Mouse (Mus musculus) ES-Bruce4 (cell line): ENCODE results near the gene Cep170. TPM values are rescaled to one million over a fixed set of nuclear protein-coding genes. Genes with fewer than 3 reads are reported as not detected.

ENCODE experiments used
- H3K27ac ChIP-seq: 2 replicates; pipeline ENCODE4 v1.5.1; 2012; ENCODE audit warnings: low read length, inconsistent platforms; ENCODE audit not compliant: insufficient read depth
- H3K27me3 ChIP-seq: 2 replicates; pipeline ENCODE4 v1.6.1; 2012; ENCODE audit warnings: mild to moderate bottlenecking, low read length, inconsistent platforms; ENCODE audit not compliant: control insufficient read depth, poor library complexity, insufficient read depth, severe bottlenecking
- H3K36me3 ChIP-seq: 2 replicates; pipeline ENCODE4 v1.6.1; 2012; ENCODE audit warnings: inconsistent platforms, mild to moderate bottlenecking, low read length, moderate library complexity; ENCODE audit not compliant: control insufficient read depth, poor library complexity, insufficient read depth, severe bottlenecking
- H3K4me1 ChIP-seq: one replicate; pipeline ENCODE4 v1.8.1; 2011; ENCODE audit warnings: low read length; ENCODE audit not compliant: control insufficient read depth, insufficient read depth
- H3K4me3 ChIP-seq: 2 replicates; pipeline ENCODE4 v1.5.1; 2011; ENCODE audit warnings: low read depth, mild to moderate bottlenecking, low read length
- H3K9ac ChIP-seq: 2 replicates; pipeline ENCODE4 v1.6.1; 2012; ENCODE audit warnings: low read depth, mild to moderate bottlenecking, inconsistent platforms; ENCODE audit not compliant: poor library complexity, severe bottlenecking
- H3K9me3 ChIP-seq: replicated peaks from 2 replicates; pipeline ENCODE4 v1.6.1; 2012; ENCODE audit warnings: mild to moderate bottlenecking, low read length, inconsistent platforms; ENCODE audit not compliant: control insufficient read depth, poor library complexity, insufficient read depth, severe bottlenecking
- CTCF ChIP-seq: IDR thresholded peaks from one replicate; pipeline ENCODE4 v1.8.1; 2011; ENCODE audit warnings: low read depth, low read length
- EP300 ChIP-seq: IDR thresholded peaks from 2 replicates; pipeline ENCODE4 v1.6.1; 2011; ENCODE audit warnings: low read depth, low read length; ENCODE audit not compliant: insufficient read depth
- POLR2A ChIP-seq: IDR thresholded peaks from one replicate; pipeline ENCODE4 v1.8.1; 2011; ENCODE audit warnings: low read length; ENCODE audit not compliant: insufficient read depth
- polyA plus RNA-seq: library from polyadenylated mRNA; stranded (reverse); fragments of >200 nt; gene quantifications from 2 replicates; pipeline ENCODE4 v1.2.4, GENCODE M21; 2011; ENCODE audit warnings: low read depth; ENCODE audit not compliant: missing spikeins, insufficient read depth, insufficient read length

Gene Cep170
- polyA plus RNA-seq, 1 experiment = 24.5 TPM

- no peak overlapping the region for H3K4me3 ChIP-seq
- no peak overlapping the region for H3K27ac ChIP-seq
- no peaks in the 10 kb centered on the region for H3K27me3 ChIP-seq
- peaks cover 4% of the 10 kb centered on the region for H3K36me3 ChIP-seq
- no peaks in the 10 kb centered on the region for H3K9me3 ChIP-seq
- TF ChIP-seq EP300 (no peak), CTCF (no peak), POLR2A (no peak)
- H3K4me1 ChIP-seq = no peaks in the 10 kb centered on the region
- H3K9ac ChIP-seq = no peak overlapping the region
These were observed 53.2 kb downstream of the Cep170 start for GRCm38 (mm10) chr1:176760673-176761072.

GRCm38 (mm10) chr1:176755586-176755985, 58.3 kb downstream of the Cep170 start:
- Histone ChIP-seq H3K4me1 (no peaks in the 10 kb centered on the region), H3K4me3 (no peak overlapping the region), H3K27ac (no peak overlapping the region), H3K36me3 (peaks cover 4% of the 10 kb centered on the region), H3K9me3 (no peaks in the 10 kb centered on the region), H3K9ac (no peak overlapping the region), H3K27me3 (no peaks in the 10 kb centered on the region)
- TF ChIP-seq CTCF = no peak
- no peak for TF ChIP-seq POLR2A
- TF ChIP-seq EP300 = no peak

GRCm38 (mm10) chr1:176753861-176754718, 59.8 kb downstream of the Cep170 start:
- no peaks in the 10 kb centered on the region for H3K9me3 ChIP-seq
- peaks cover 4% of the 10 kb centered on the region; the same call in 1 of the 2 replicates for H3K36me3 ChIP-seq
- H3K4me3 ChIP-seq = no peak overlapping the region
- no peak for TF ChIP-seq POLR2A
- no peak for TF ChIP-seq CTCF
- TF ChIP-seq EP300 = no peak
- no peaks in the 10 kb centered on the region for H3K27me3 ChIP-seq
- no peak overlapping the region for H3K27ac ChIP-seq
- no peaks in the 10 kb centered on the region for H3K4me1 ChIP-seq
- H3K9ac ChIP-seq = no peak overlapping the region

- no peaks in the 10 kb centered on the region for H3K36me3 ChIP-seq
- H3K9me3 ChIP-seq = no peaks in the 10 kb centered on the region
- no peaks in the 10 kb centered on the region for H3K4me1 ChIP-seq
- no peak overlapping the region for H3K9ac ChIP-seq
- H3K4me3 ChIP-seq = no peak overlapping the region
- no peaks in the 10 kb centered on the region for H3K27me3 ChIP-seq
- H3K27ac ChIP-seq = no peak overlapping the region
- TF ChIP-seq CTCF (no peak), POLR2A (no peak), EP300 (no peak)
These were observed 64.2 kb downstream of the Cep170 start for GRCm38 (mm10) chr1:176749708-176750107.

GRCm38 (mm10) chr1:176732834-176733233, 81.0 kb downstream of the Cep170 start:
- peaks cover 5% of the 10 kb centered on the region; the same call in 1 of the 2 replicates for H3K36me3 ChIP-seq

GRCm38 (mm10) chr1:176730528-176730927, 83.3 kb downstream of the Cep170 start:
- H3K4me1 ChIP-seq = no peaks in the 10 kb centered on the region
- peaks cover 3% of the 10 kb centered on the region; the same call in 1 of the 2 replicates for H3K36me3 ChIP-seq

More at GRCm38 (mm10) chr1:176732834-176733233, 81.0 kb downstream of the Cep170 start:
- H3K27me3 ChIP-seq = no peaks in the 10 kb centered on the region
- TF ChIP-seq CTCF (no peak), EP300 (no peak), POLR2A (no peak)
- no peak overlapping the region for H3K4me3 ChIP-seq
- H3K9me3 ChIP-seq = no peaks in the 10 kb centered on the region
- no peak overlapping the region for H3K27ac ChIP-seq
- H3K9ac ChIP-seq = no peak overlapping the region
- no peaks in the 10 kb centered on the region for H3K4me1 ChIP-seq

More at GRCm38 (mm10) chr1:176730528-176730927, 83.3 kb downstream of the Cep170 start:
- Histone ChIP-seq H3K9ac (no peak overlapping the region), H3K9me3 (no peaks in the 10 kb centered on the region), H3K27ac (no peak overlapping the region), H3K4me3 (no peak overlapping the region), H3K27me3 (no peaks in the 10 kb centered on the region)
- TF ChIP-seq POLR2A = no peak
- TF ChIP-seq CTCF = no peak
- no peak for TF ChIP-seq EP300
